Mouse (Mus musculus): Measurements from ENCODE around the gene Mtcl1.

GRCm38 (mm10) chr17:66471775-66472174, 22.2 kb upstream of the Mtcl1 start:
- TF ChIP-seq CTCF (IDR thresholded peaks at IDR 0.05; ENCODE audit: borderline replicate concordance, control insufficient read depth, extremely low read depth, insufficient read depth, low read length, poor library complexity), result no peak
- no peak for TF ChIP-seq POLR2A (IDR thresholded peaks at IDR 0.05; ENCODE audit: control insufficient read depth, extremely low read depth, insufficient read depth, low read length, poor library complexity)
